ENCODE assay signal across 8 mouse cellular contexts in the genomic region with DNA sequence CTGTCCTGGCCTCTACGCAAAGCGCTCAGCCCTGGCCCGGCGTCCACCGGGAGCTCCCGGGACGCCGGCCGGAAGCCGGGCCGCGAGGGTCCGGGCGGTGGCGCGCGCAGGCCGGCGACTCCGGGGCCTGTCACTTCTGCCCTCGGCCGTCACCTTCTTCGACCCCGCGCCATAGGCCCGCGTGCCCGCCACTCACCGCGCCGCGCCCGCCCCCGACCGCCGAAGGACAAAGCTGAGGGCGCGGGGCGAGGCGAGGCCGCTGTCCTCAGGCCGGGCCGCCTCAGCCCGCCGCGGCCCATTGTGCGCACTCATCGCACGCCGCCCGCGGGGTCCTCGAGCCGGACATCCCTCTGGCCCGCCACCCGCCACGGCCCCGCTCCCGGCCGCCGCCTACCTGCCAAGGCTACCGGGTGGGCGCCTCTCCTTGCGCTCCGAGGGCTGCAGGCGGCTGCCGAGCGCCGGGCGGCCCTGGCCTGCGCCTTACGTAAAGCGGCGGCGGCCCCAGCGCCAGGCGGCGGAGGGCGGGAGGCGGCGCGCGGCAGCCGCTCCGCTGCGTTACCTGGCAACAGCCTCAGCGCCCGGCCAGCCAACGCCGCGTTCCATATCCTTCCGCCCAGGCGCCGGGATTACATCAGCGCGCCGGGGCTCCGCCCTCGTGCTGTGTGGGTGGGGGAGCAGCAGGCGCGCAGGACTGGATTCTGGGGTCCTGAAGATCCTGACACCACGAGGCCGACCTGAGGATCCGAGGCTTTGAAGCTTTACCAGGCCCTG. TPM values are rescaled to one million over a fixed set of nuclear protein-coding genes. Genes with fewer than 3 reads are reported as not detected.
DNase-seq lines count a peak whose midpoint lies in the region; ATAC-seq lines count a peak whose summit lies in the region.

Gene D5Ertd579e (minus strand): TSS at position 564 of the 771 bp plus-strand sequence.

- no peaks in the 10 kb centered on the region for H3K27me3 ChIP-seq in hindbrain, embryonic 16.5 days (replicated peaks; ENCODE audit: control insufficient read depth, insufficient read depth, low read length)

- peak within 1 kb of the TSS; percentile 77 for H3K4me2 ChIP-seq in hindbrain, embryonic 16.5 days (ENCODE audit: low read length)

- peaks cover 16% of the 10 kb centered on the region for H3K4me1 ChIP-seq in hindbrain, embryonic 16.5 days (ENCODE audit: control insufficient read depth, insufficient read depth, low read depth, low read length)

- H3K9ac ChIP-seq in hindbrain, embryonic 16.5 days (ENCODE audit: low read depth, low read length): peak within 1 kb of the TSS; percentile 85

- peak; percentile 89 for DNase-seq in T-cell, adult 2 months (ENCODE audit: low spot score)
- DNase-seq in cerebellum, postnatal 36 days: peak; percentile 93 to 95
- DNase-seq in gastrocnemius, adult 18-20 months (ENCODE audit: low spot score): peak; percentile 92
- peak; percentile 95 to 96 for DNase-seq in left cerebral cortex, adult 18-20 months (ENCODE audit: low spot score in 2 of 2)
- peak; percentile 96 for DNase-seq in right cerebral cortex, adult 18-20 months
- DNase-seq in urinary bladder, postnatal 10 days (ENCODE audit: low spot score): peak; percentile 77

- H3K36me3 ChIP-seq in hindbrain, embryonic 16.5 days (ENCODE audit: control insufficient read depth, insufficient read depth, low read length): no peaks in the 10 kb centered on the region; the same call in 1 of the 2 replicates
- H3K36me3 ChIP-seq in macrophage (ENCODE audit: inconsistent target): no peaks in the 10 kb centered on the region

- H3K9me3 ChIP-seq in hindbrain, embryonic 16.5 days (ENCODE audit: control insufficient read depth, low read length): no peaks in the 10 kb centered on the region

- peak within 1 kb of the TSS; percentile 81 for H3K4me3 ChIP-seq in hindbrain, embryonic 16.5 days (ENCODE audit: low read length)
- H3K4me3 ChIP-seq in macrophage (ENCODE audit: inconsistent target): peak within 1 kb of the TSS; percentile 73

- peak within 1 kb of the TSS; percentile 93 for H3K27ac ChIP-seq in hindbrain, embryonic 16.5 days (ENCODE audit: low read depth, low read length)
- peak within 1 kb of the TSS; percentile 79 for H3K27ac ChIP-seq in macrophage

- WGBS in hindbrain, embryonic 16.5 days: under 1% methylated on average over 66 of the region's 104 CpGs
- WGBS in macrophage (ENCODE audit: missing documents): under 1% methylated on average over 77 of the region's 104 CpGs

- peak; percentile 96 for ATAC-seq in hindbrain, embryonic 16.5 days

- H3K79me2 ChIP-seq in macrophage (ENCODE audit: inconsistent target): peaks cover 46% of the 10 kb centered on the region

RNA-seq across cellular contexts. Expression of gene D5Ertd579e, which starts in this region (rescaled TPM):
- 10 to 100 TPM; 88.1 to 91.1 TPM for total RNA-seq in gastrocnemius, adult 18-20 months (2021)
- 25.9 and 32.6 TPM in 2 replicates for polyA plus RNA-seq in hindbrain, embryonic 16.5 days (2015; fragmentation: Nextera tagmentation; extraction: Ambion mirVana)
- total RNA-seq in left cerebral cortex, adult 18-20 months (2021): 10 to 100 TPM; 91.9 to 94.7 TPM
- 100 to 1,000 TPM in 22 of 26 experiments, 10 to 100 TPM in 4; 70.8 to 283 (median 183) TPM for total RNA-seq in macrophage (2018; cell fraction: chromatin; rRNA removed)
- 10 to 100 TPM; 13.7 to 40.9 (median 24.9) TPM for total RNA-seq in macrophage (2018; cell fraction: cytosol; rRNA removed)
- 100 to 1,000 TPM in 14 of 26 experiments, 10 to 100 TPM in 12; 49.9 to 175 (median 103) TPM for total RNA-seq in macrophage (2018; cell fraction: nucleus; rRNA removed)
- polyA plus RNA-seq in macrophage (2018): 17.3 to 23.8 TPM (median 23.4 TPM) in 3 replicates

Comparison
In these comparisons a context has a peak if more than half of its experiments do, and no peak if none do; other contexts are left out.
1. Peak in every context shown above with its lines: DNase-seq, ATAC-seq, H3K4me3 ChIP-seq and H3K27ac ChIP-seq.